Mouse (Mus musculus) cerebellum, adult 11-12 months (tissue): ENCODE data around the gene B4galt2.

Source experiments
- DNase-seq: peaks from one replicate; pipeline ENCODE4 v3.0.0; 2022

Gene B4galt2

GRCm38 (mm10) chr4:117867000-117867399, 16.3 kb downstream of the B4galt2 start:
- DNase-seq, result no peak

DNA sequence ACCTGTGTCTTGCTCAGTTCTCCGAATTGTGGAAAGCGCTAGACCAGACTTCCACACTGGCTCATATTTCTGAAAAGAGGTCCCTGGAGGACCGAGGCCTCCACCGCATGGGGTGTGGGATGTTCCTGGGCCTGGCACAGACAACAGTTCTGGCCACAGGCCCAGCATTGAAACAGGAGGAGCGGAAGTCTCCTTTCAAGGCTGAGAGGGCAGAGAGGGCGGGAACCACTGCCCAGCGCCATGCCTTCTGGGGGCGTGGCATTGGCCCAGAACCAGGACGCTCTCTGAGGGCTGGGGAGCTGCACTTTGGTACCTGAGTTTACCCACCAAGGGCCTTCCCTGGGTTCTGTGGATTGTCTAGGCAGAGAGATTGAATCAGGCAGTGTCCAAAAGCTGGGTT, 17.2 kb downstream of the B4galt2 start:
- peak; percentile 34 for DNase-seq

DNA sequence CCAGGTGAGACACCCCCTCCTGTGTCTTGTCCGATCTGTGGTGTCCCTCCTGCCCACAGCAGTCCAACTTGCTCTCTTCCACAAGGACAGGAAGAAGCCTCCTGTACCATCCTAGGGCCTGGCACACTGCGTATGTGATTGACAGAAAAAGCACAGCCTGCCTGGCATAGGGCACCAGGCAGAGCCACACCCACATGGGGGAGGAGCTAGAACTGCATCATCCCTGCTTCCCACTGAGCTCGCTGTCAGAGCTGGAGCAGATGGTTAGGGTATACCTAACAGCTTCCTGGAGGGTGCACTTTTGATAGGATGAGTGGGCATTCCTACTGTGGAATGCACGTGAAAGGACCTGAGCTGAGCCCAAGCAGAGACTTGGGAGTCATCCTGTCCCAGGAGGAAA, 20.5 kb downstream of the B4galt2 start:
- no peak for DNase-seq

- no peak for DNase-seq
Observed at GRCm38 (mm10) chr4:117860570-117860969, 22.7 kb downstream of the B4galt2 start.

DNA sequence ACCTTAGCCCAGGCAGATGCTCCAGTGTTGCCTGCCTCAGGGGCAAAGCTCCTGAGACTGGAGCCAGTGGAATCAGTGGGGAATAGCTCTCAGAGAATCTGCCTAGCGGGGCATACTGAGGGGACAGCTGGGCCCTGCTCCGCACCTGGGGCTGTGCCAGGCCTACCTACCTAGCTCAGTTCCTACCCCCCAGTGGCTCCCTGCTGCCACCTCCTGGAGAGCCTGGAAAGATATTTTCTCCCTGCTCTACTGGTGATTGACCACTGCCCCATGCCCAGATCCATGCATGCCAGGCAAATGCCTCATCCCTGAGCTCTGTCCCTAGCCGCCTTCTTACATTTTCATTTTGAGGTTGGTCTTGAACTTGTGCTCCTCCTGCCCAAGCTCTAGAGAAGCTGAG, 24.5 kb downstream of the B4galt2 start:
- peak; percentile 65 for DNase-seq

GRCm38 (mm10) chr4:117855146-117855545, 28.1 kb downstream of the B4galt2 start:
- no peak for DNase-seq

- no peak for DNase-seq
Observed at GRCm38 (mm10) chr4:117852152-117852868, 31.0 kb downstream of the B4galt2 start.

GRCm38 (mm10) chr4:117850871-117851270, 32.4 kb downstream of the B4galt2 start:
- DNase-seq, result no peak

DNA sequence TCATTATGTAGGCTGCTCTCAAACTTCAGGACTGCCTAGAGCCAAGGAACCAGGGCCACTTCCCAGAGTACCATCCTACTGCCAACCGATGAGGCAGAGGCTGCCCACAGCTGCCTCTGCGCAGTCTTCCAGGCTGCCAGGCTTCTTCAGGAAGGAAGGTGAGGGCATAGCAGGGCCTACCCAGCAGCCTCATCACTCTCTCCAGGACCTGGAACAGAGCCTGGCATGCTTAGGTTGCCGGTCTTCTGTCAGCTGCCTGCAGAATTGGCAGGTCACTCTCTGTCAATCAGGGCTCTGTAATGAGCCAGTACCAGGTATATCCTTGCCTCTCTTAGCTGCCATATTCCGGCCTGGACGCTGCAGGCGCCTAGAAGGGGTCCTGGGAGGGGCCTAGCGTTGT, 33.1 kb downstream of the B4galt2 start:
- DNase-seq, result no peak

DNA sequence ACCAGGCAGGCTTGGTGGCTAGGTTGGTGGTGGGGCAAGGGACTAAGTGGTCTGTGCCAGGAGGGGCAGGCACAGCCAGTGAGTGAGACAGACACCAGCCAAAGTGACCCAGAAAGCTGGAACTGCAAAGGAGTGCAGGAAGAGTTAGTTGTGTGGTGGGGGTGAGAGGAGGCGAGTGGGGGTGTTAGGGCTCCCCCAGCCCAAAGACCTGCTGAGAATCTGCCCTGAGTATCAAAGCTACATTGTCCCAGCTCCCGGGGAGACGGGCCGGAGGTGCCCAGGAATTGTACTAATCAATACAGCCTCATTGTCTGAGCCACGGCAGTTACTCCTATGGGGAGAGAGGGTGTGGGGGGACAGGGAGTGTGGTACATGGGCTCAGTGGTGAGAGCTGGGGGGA, 33.8 kb downstream of the B4galt2 start:
- peak; percentile 42 for DNase-seq

DNA sequence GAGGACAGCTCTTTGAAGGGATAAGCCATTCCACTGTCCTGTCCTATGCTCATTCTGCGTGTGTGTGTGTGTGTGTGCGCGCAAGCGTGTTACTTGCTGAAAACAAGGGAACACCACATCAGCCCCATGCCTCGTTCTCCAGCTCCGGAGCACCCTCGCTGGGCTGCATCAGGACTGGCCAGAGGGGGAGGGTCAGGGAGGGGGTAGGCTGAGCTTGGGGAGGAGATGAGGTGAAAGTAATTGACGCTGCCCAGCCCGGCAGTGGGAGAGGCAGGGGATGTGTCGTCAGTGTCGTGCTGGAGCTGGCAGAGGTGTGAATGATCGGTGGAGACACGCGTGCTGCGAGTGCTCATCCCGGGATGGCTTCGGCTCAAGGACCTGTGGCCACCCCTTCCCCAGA, 34.2 kb downstream of the B4galt2 start:
- no peak for DNase-seq

DNA sequence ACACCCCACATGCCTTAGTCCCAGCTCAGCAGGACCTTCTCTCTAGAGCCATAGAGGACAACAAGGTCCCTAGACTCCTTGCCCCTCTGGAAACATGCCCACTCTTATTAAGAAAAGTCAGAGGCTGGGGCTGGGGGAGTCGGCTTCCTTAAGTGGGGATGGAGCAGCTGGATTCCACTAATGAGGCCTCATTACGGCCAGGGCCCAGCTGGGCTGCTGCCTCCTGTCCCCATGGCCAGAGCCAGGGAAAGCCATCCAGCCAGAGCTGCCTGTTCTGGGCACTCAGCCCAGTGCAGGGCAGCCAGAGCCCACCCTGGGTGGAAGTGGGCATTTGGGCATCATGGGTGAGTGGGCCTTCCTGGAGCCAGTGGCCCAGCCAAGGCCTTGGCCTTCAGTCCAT, 36.3 kb downstream of the B4galt2 start:
- peak; percentile 54 for DNase-seq

DNA sequence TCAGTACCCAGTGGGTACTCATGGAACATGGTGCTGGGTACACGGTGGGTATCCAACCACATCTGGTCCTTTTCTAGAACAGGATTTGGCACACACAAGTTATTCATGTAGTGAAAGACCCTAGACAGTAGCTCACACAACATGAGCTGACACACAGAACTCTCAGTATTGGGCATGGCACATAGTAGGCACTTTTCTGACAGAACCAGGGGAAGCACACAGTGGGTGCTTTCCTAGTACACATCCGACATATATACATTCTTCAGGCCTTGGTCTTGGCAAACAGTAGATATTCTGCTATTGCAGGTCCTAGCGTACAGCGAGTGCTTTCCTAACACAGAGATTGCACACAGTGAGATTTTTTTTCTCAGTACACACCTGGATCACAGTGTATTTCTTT, 37.0 kb downstream of the B4galt2 start:
- no peak for DNase-seq

DNA sequence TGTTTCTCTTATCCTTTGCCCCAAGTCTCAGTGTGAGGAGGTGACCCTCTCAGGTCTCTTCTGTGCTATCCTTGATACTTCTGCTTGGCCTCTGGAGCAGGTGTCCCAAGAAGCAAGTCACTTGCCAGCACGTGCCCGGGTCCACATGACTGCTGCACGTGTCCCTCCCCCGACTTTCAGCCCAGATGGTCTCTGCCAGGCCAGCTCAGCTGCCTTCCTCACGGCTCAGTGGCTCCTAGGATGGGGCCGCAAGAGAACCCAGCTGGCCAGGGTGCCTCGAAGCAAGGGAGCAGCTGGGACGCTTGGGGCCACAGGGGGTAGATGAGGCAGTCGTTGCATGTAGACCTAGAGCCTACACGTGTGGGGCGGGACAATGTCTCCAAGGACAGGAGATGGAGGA, 38.0 kb downstream of the B4galt2 start:
- peak; percentile 19 for DNase-seq

GRCm38 (mm10) chr4:117844467-117844866, 38.8 kb downstream of the B4galt2 start:
- no peak for DNase-seq

- DNase-seq, result no peak
Observed at GRCm38 (mm10) chr4:117843101-117843500, 40.2 kb downstream of the B4galt2 start.

- DNase-seq, result no peak
Observed at GRCm38 (mm10) chr4:117841566-117841965, 41.7 kb downstream of the B4galt2 start.

GRCm38 (mm10) chr4:117840821-117841220, 42.5 kb downstream of the B4galt2 start:
- DNase-seq, result no peak

GRCm38 (mm10) chr4:117839366-117839765, 43.9 kb downstream of the B4galt2 start:
- DNase-seq, result no peak

DNA sequence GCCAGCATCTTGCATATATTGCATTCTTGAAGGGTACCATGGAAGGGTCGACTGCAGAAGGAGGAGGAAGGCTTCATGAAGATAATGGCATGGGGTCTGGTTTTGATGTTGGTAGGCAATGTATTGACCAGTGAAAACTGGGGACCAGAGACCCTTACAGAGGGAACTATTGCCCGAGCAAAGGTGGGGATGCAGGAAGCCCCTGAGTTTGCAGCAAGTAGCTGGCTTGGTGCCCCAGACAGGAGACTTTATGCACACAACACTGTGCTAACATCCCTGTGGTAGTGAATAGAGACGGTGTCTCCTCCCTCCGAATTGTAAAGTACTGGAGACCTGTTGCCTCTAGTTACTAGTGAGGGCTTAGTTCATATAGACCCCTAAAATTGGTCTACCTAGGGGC, 46.0 kb downstream of the B4galt2 start:
- peak; percentile 49 for DNase-seq

DNA sequence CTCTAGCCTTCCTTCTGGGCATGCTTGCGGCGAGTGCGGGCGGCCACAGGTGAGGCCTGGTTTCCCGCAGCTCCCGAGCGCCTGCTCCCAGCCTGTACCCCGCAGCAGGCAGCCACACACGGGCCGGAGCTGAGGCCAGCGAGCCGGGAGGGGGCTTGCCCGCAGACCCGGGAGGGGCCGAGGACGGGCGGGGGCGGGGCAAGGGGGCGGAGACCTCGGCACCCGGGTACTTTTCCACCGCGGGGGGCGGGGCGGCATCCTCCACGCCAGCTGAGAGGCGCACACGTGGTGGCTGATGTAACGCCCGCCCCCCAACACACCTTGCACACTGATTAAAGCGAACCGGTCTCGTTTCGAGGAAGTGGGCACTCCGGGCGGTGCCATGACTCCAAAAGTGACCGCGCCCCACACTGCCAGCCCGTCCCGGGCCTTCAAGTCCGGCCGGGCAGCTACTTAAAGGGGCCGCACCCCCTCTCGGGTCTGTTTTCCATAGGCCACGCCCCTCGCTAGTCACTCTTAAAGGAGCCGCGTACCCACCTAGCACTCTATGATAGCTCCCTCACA, 47.0 kb downstream of the B4galt2 start:
- DNase-seq, result peak; percentile 89

DNA sequence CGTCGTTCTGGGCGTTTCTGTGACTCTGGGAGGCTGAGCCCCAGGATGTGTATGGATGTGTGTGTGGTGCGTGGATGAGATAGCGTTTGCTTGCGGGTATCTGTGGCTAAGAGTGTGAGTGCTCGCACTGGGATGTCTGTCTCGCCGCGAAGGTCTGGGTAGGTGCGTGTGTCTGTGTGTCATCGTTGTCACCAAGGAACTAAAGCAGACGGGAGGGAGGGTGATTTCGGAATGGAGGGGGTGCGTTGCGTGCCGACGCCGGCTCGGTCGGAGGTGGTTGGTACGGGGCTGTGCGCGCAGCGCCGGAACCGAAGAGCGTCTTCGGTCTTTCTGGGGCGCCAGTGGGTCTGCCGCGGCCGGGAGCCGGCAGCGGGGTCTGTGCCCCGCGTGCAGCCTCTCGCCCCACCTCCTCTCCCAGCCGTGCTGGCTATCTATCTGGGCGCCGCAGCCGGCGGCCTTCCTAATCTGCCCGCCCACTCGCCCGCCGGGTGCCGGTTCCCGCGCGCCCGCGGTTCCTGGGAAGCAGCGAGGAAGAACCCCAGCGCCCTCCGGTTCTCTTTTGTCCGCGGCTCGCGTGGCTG, 47.7 kb downstream of the B4galt2 start:
- peak; percentile 53 for DNase-seq

DNA sequence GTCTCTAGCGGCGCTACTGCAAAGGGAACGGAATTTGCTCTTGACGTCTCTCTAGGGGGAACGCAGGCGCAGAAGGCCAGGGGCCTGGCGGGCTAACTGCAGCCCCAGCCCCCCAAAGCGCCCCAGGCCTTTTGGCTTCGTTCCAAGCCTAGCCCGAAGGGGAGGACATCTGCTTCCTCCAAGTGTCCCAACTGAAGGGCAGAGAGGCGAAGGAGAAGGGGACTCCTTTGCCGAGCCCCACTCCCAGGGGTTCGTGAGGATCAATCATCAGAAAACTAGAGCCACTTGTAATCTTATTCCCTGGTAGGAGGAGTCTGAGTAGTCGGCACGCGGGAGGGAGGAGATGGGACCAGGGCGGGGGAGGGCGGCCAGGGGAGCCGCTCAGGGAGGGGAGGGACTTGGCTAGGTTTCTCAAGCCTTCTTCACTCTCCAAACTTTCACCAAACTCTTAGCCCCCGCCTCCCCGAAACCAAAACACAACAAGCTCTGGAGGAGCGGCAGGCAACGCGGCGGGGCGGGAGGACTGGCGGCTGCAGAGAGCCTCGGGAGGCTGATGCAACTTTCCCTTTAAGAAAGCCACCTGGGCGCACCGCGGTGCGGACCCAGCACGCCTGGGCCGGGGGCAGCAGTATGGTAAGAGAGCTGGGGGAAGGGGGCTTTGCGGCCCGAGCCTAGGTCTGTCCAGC, 48.3 kb downstream of the B4galt2 start:
- peak; percentile 66 for DNase-seq

DNA sequence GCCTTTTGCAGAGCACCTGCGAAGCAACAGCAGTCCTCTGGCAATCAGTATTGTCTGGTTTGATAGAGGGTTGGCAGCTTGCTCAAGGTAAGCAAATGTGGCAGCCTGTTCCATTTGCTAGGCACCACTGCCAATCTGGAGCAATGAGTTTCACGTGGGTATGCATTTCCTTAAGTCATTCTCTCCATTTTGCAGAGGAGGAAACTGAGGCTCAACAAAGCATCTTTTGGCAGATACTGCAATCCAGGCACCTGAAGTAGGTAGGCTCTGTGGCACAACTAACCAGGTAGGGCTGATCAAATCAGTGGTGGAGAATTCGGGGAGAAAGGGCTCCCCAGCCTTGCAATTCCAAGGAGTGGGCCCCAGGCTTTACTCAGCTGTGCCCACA, 48.8 kb downstream of the B4galt2 start, which contains the start of gene Slc6a9:
Slc6a9 (plus strand) TSS at position 50 of the 388 bp plus-strand sequence.
- no peak for DNase-seq
